Mouse (Mus musculus) left cerebral cortex, adult 2 months (tissue): Measurements from ENCODE around the gene Prdm4. TPM values are rescaled to one million over a fixed set of nuclear protein-coding genes. Genes with fewer than 3 reads are reported as not detected.

Experiments used
- DNase-seq, 2 experiments: peaks; one replicate each; pipeline ENCODE4 v3.0.0; 2021 to 2022; ENCODE audit warnings: low spot score in 2 of 2, mixed read lengths in 1 of 2; ENCODE audit errors: extremely low spot score in 1 of 2
- H3K27ac ChIP-seq: fragments of 200-600 bp; 2 replicates; pipeline ENCODE4 v1.8.1; 2022
- H3K4me3 ChIP-seq: fragments of 200-600 bp; 2 replicates; pipeline ENCODE4 v1.8.1; 2022
- CTCF ChIP-seq: fragments of 200-600 bp; IDR thresholded peaks from 2 replicates; pipeline ENCODE4 v1.8.1; 2022; ENCODE audit warnings: antibody characterized with exemption, mild to moderate bottlenecking, moderate library complexity
- intact Hi-C: fragments of 180-260 bp; cut with DNase I; formaldehyde crosslinking; loops from one replicate; pipeline ENCODE4 v1.15.1; 2025
- total RNA-seq, 2 experiments: library from RNA; stranded (reverse); gene quantifications; 2 replicates each; pipeline ENCODE4 v1.2.3; 2021

Gene Prdm4
- total RNA-seq, 2 experiments from 2014 or later, result 26.4 to 30.8 TPM

DNA sequence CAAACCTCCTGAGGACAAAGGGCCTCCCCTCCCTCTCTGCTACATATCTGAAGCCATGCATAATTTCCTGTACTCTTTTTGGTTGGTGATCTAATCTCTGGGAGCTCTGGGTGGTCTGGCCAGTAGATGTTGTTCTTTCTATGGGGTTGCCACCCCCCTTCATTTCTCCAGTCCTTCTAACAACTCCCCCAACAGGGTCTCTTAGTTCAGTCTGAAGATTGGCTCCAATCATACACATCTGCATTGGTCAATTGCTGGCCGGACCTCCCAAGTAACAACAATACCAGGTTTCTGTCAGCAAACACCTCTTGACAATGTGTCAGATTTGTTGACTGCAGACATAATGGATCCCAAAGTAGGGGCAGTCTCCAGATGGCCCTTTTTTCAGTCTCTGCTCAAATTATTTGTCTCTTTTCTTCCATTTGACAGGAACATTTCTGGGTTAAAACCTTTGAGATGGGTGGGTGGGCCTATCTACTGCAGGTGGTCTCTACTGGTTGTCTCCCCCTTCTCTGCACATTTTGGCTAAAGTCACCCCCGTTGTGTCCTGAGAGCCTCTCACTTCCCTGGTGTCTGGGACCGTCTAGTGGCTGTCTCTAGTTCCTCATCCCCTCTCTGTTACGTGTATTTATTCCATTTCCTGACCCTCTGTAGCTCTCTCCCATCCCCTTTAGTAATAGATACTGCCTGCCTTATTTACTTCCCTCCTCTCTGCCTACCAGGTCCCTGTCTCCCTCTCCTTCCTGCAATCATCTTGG lies 70.7 kb downstream of the Prdm4 start:
- intact Hi-C loops, result no loop called here
- Histone ChIP-seq H3K4me3 (no peak overlapping the region), H3K27ac (no peak overlapping the region)
- no peak for DNase-seq
- TF ChIP-seq CTCF, result no peak

Other genes starting within 250 kb of the Prdm4 start
- 10 to 100 TPM; 18.6 TPM for gene Pwp1, start 87.6 kb downstream of the Prdm4 start, total RNA-seq
- gene Ascl4, start 10.5 kb upstream of the Prdm4 start, total RNA-seq, result under 1 TPM in 1 of 2 experiments, not detected in 1; 0.23 TPM
- 100 to 1,000 TPM; 102 to 116 TPM for gene Rtcb, start 40.7 kb upstream of the Prdm4 start, total RNA-seq
- gene Bpifc, start 94.8 kb upstream of the Prdm4 start, total RNA-seq, result under 1 TPM in 1 of 2 experiments, not detected in 1; 0.11 TPM
- gene Fbxo7, start 104.8 kb upstream of the Prdm4 start, total RNA-seq, result 10 to 100 TPM; 25.9 to 27.1 TPM